ENCODE assay signal across 33 mouse cellular contexts in the genomic region with DNA sequence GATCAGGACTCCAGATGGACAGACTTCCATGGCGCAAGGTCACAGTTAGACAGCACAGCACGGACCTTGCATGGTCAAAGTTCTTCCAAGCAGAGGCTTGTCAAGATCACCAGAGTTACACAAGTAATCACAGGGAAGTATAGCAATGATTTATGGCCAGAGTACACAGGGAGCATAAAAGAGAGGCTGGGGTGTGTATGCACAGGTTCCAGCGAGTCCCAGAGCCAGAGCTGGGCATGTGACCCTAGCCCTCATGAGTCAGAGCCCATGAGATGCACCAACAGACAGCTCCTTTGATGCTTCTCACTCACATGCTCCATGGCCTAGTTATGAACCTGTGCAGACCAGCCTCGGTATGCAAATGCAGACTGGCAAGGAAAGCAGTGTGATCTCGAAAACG. TPM values are rescaled to one million over a fixed set of nuclear protein-coding genes. Genes with fewer than 3 reads are reported as not detected.
A peak's percentile ranks its signal among the peaks of the same experiment; 100 is the strongest.
DNase-seq lines count a peak whose midpoint lies in the region; ATAC-seq and TF ChIP-seq lines count a peak whose summit lies in the region.
"Had no signal": no experiment of that assay in that cellular context is flagged by ENCODE, and none has a peak within 500 bp of the region (broad histone marks: within the 10 kb centered on the region; RNA-seq: fewer than 3 reads in every experiment).

No protein-coding gene starts in this region.

- peak; percentile 67 for DNase-seq in urinary bladder, postnatal 14 days (ENCODE audit: low spot score)
- DNase-seq in urinary bladder, adult 2 months (ENCODE audit: low spot score), result no peak
- DNase-seq in layer of hippocampus, adult 2 months (ENCODE audit: low spot score in 2 of 2), result no peak
- DNase-seq in kidney, adult 8-10 months, result no peak
- no peak for DNase-seq in thymus, postnatal 4 days
- DNase-seq: adrenal gland, postnatal 14 days; cerebellum, adult 8-10 months; cerebellum, postnatal 36 days; embryo, embryonic 11 days; gastrocnemius, postnatal 10 days; heart, adult 18-20 months; heart, postnatal 14 days; lung, adult 2 months; thymus, postnatal 25 days had no signal

- H3K79me2 ChIP-seq in macrophage (ENCODE audit: inconsistent target), result peaks cover 25% of the 10 kb centered on the region; the same call in 1 of the 2 replicates

- ATAC-seq in granulocyte monocyte progenitor cell, adult 5-6 weeks (replicated peaks; ENCODE audit: poor library complexity, severe bottlenecking), result 0 out of 2 replicates have a peak, but pooled peaks have one; percentile 7
- ATAC-seq: forebrain, embryonic 14.5 days; midbrain, embryonic 13.5 days had no signal

- no peak overlapping the region for H3K4me3 ChIP-seq in macrophage (ENCODE audit: inconsistent target)
- no peak overlapping the region for H3K4me3 ChIP-seq in layer of hippocampus, adult 2 months
- H3K4me3 ChIP-seq: heart, embryonic 13.5 days; hindbrain, embryonic 12.5 days; limb, embryonic 12.5 days; megakaryocyte, embryonic 14.5 days; midbrain, embryonic 13.5 days had no signal

- TF ChIP-seq CTCF in layer of hippocampus, adult 2 months (conservative IDR thresholded peaks at IDR 0.05), result no peak

- no peaks in the 10 kb centered on the region for H3K36me3 ChIP-seq in macrophage (ENCODE audit: inconsistent target)
- H3K36me3 ChIP-seq: heart, embryonic 13.5 days; hindbrain, embryonic 12.5 days; limb, embryonic 12.5 days; midbrain, embryonic 13.5 days had no signal

- WGBS in macrophage (ENCODE audit: missing documents), result 78% methylated on average over 4 of the region's 6 CpGs

- peak overlapping the region; percentile 99 for H3K27ac ChIP-seq in macrophage
- no peak overlapping the region for H3K27ac ChIP-seq in layer of hippocampus, adult 2 months
- H3K27ac ChIP-seq: heart, embryonic 13.5 days; hindbrain, embryonic 12.5 days; limb, embryonic 12.5 days; midbrain, embryonic 13.5 days had no signal

RNA-seq across cellular contexts. Expression of a gene that starts 8.3 kb away (rescaled TPM):
- 66.4 and 92.8 TPM in 2 replicates for polyA plus RNA-seq in urinary bladder, adult 2 months (2012; rRNA removed)
- total RNA-seq in granulocyte monocyte progenitor cell, adult 5-6 weeks (2014; fragmentation: Nextera tagmentation), result 2.5 TPM in 1 of 2 replicates, not detected in the other
- total RNA-seq in granulocyte monocyte progenitor cell, adult 5-6 weeks (2017), result 0.26 TPM in 1 of 2 replicates, not detected in the other
- 1,000 to 10,000 TPM; 1,267 to 6,629 (median 3,617) TPM for total RNA-seq in macrophage (2018; cell fraction: chromatin; rRNA removed)
- over 10,000 TPM in 5 of 26 experiments, 1,000 to 10,000 TPM in 21; 4,123 to 12,103 (median 7,089) TPM for total RNA-seq in macrophage (2018; cell fraction: cytosol; rRNA removed)
- over 10,000 TPM in 11 of 26 experiments, 1,000 to 10,000 TPM in 15; 3,188 to 14,258 (median 7,841) TPM for total RNA-seq in macrophage (2018; cell fraction: nucleus; rRNA removed)
- polyA plus RNA-seq in macrophage (2018), result 10,016 to 46,211 TPM (median 10,775 TPM) in 3 replicates
- 1 to 10 TPM; 2.9 to 3.6 TPM for total RNA-seq in layer of hippocampus, adult 2 months (2021)
- total RNA-seq: MEL; monocyte, adult 5-6 weeks; neutrophil, adult 5-6 weeks had no signal

RNA-seq across cellular contexts. Expression of a gene that starts 41.4 kb away (rescaled TPM):
- polyA plus RNA-seq in urinary bladder, adult 2 months (2012; rRNA removed), result not detected in 2 replicates
- total RNA-seq in granulocyte monocyte progenitor cell, adult 5-6 weeks (2014; fragmentation: Nextera tagmentation), result not detected in 2 replicates
- not detected in 2 replicates for total RNA-seq in granulocyte monocyte progenitor cell, adult 5-6 weeks (2017)
- not detected for total RNA-seq in macrophage (2018; cell fraction: chromatin; rRNA removed)
- total RNA-seq in macrophage (2018; cell fraction: cytosol; rRNA removed), result not detected
- total RNA-seq in macrophage (2018; cell fraction: nucleus; rRNA removed), result not detected
- not detected in 3 replicates for polyA plus RNA-seq in macrophage (2018)
- not detected for total RNA-seq in layer of hippocampus, adult 2 months (2021)
- total RNA-seq: adrenal gland, postnatal 14 days; gastrocnemius, postnatal 10 days; heart, adult 18-20 months; heart, postnatal 14 days; layer of hippocampus, adult 18-20 months; left cerebral cortex, postnatal 14 days; MEL; monocyte, adult 5-6 weeks; neutrophil, adult 5-6 weeks had no signal
- polyA plus RNA-seq: brain, embryonic 14.5 days; C2C12; embryonic facial prominence, embryonic 14.5 days; forebrain, embryonic 14.5 days; heart, embryonic 13.5 days; hindbrain, embryonic 12.5 days; kidney, embryonic 16.5 days; limb, embryonic 12.5 days; liver, embryonic 11.5 days; lung, adult 2 months; midbrain, embryonic 13.5 days; small intestine, adult 2 months had no signal

RNA-seq across cellular contexts. Expression of a gene that starts 45.6 kb away (rescaled TPM):
- polyA plus RNA-seq in urinary bladder, adult 2 months (2012; rRNA removed), result 29.2 and 31.8 TPM in 2 replicates
- 30.3 and 42.4 TPM in 2 replicates for total RNA-seq in granulocyte monocyte progenitor cell, adult 5-6 weeks (2014; fragmentation: Nextera tagmentation)
- total RNA-seq in granulocyte monocyte progenitor cell, adult 5-6 weeks (2017), result 14.2 and 23.8 TPM in 2 replicates
- total RNA-seq in macrophage (2018; cell fraction: chromatin; rRNA removed), result 100 to 1,000 TPM in 18 of 26 experiments, 10 to 100 TPM in 8; 57.4 to 282 (median 136) TPM
- total RNA-seq in macrophage (2018; cell fraction: cytosol; rRNA removed), result 10 to 100 TPM in 6 of 26 experiments, 1 to 10 TPM in 20; 3.7 to 18.0 (median 7.4) TPM
- total RNA-seq in macrophage (2018; cell fraction: nucleus; rRNA removed), result 100 to 1,000 TPM in 6 of 26 experiments, 10 to 100 TPM in 20; 28.0 to 161 (median 73.3) TPM
- polyA plus RNA-seq in macrophage (2018), result 5.1 to 8.2 TPM (median 5.4 TPM) in 3 replicates
- 10 to 100 TPM; 25.4 to 27.8 TPM for total RNA-seq in layer of hippocampus, adult 2 months (2021)

RNA-seq across cellular contexts. Expression of a gene that starts 53.3 kb away (rescaled TPM):
- not detected in 2 replicates for polyA plus RNA-seq in urinary bladder, adult 2 months (2012; rRNA removed)
- not detected in 2 replicates for total RNA-seq in granulocyte monocyte progenitor cell, adult 5-6 weeks (2014; fragmentation: Nextera tagmentation)
- total RNA-seq in granulocyte monocyte progenitor cell, adult 5-6 weeks (2017), result not detected in 2 replicates
- total RNA-seq in macrophage (2018; cell fraction: chromatin; rRNA removed), result not detected
- not detected for total RNA-seq in macrophage (2018; cell fraction: cytosol; rRNA removed)
- total RNA-seq in macrophage (2018; cell fraction: nucleus; rRNA removed), result not detected
- not detected in 3 replicates for polyA plus RNA-seq in macrophage (2018)
- not detected for total RNA-seq in layer of hippocampus, adult 2 months (2021)
- total RNA-seq: adrenal gland, postnatal 14 days; gastrocnemius, postnatal 10 days; heart, adult 18-20 months; heart, postnatal 14 days; layer of hippocampus, adult 18-20 months; left cerebral cortex, postnatal 14 days; MEL; monocyte, adult 5-6 weeks; neutrophil, adult 5-6 weeks had no signal
- polyA plus RNA-seq: brain, embryonic 14.5 days; C2C12; embryonic facial prominence, embryonic 14.5 days; forebrain, embryonic 14.5 days; heart, embryonic 13.5 days; hindbrain, embryonic 12.5 days; kidney, embryonic 16.5 days; limb, embryonic 12.5 days; liver, embryonic 11.5 days; lung, adult 2 months; midbrain, embryonic 13.5 days; small intestine, adult 2 months had no signal
